Mouse (Mus musculus): ENCODE data around the gene Btbd8. TPM values are rescaled to one million over a fixed set of nuclear protein-coding genes. Genes with fewer than 3 reads are reported as not detected.
A peak's percentile ranks its signal among the peaks of the same experiment; 100 is the strongest.

Gene Btbd8
- polyA plus RNA-seq, 1 experiment from 2014 or later: 2.9 TPM

DNA sequence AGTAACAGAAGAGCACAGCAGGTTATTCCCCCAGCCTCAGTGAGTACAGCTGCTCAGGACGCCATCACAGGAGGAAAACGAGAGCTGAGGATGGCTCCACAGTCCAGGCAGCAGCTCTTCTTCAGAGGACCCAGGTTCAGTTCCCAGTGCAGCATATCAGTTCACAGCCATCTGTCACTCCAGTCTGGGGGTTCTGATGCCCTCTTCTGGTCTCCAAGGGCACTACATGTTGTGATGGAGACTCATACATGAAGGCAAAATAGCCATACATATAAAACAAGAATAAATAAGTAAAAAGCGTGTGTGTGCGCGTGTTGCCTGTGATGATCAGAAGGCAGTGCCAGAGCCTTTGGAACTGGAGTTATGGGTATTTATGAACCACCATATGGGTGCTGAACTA is 57.0 kb downstream of the Btbd8 start:
- no peak overlapping the region for H3K4me3 ChIP-seq (replicated peaks; ENCODE audit: low read depth, low read length)
- DNase-seq (ENCODE audit: low spot score) (no peak), ATAC-seq (replicated peaks; ENCODE audit: low FRiP score, low read depth) (no peak)
- H3K27me3 ChIP-seq (ENCODE audit: insufficient read depth, low read length): no peaks in the 10 kb centered on the region
- H3K27ac ChIP-seq: no peak overlapping the region
- WGBS: 95% methylated on average over 5 of the region's 5 CpGs
- peak; percentile 26; the same call in 1 of the 2 replicates for TF ChIP-seq CTCF (IDR thresholded peaks at IDR 0.05; ENCODE audit: low read depth)
- H3K9me3 ChIP-seq (replicated peaks; ENCODE audit: low read length): no peaks in the 10 kb centered on the region
- H3K4me1 ChIP-seq (replicated peaks; ENCODE audit: insufficient read depth, low read length): no peaks in the 10 kb centered on the region
- H3K4me2 ChIP-seq (ENCODE audit: low read length): no peak overlapping the region
- H3K9ac ChIP-seq (ENCODE audit: low read depth, low read length): no peak overlapping the region
- H3K36me3 ChIP-seq (ENCODE audit: insufficient read depth, low read length): no peaks in the 10 kb centered on the region; the same call in 1 of the 2 replicates

DNA sequence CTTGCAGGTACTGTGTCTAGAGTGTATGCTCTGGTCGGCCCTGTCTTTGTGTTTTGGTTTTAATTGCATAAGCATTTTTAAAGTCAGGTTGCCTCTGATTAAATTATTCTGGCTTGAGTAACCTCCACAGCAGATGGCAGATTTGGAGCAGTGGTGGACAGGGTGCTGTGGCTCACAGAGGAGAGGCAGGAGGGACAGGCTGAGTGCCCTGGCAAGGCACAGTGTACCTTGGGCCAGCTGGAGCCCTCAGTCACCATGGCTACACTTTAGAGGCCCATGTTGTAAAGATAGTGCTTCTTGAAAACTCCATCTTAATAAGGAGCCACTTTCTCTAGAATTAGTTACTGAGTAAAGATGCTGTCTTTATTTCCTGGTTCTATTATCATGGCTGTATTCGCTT is 58.2 kb downstream of the Btbd8 start:
- no peak for ATAC-seq (replicated peaks; ENCODE audit: low FRiP score, low read depth)

DNA sequence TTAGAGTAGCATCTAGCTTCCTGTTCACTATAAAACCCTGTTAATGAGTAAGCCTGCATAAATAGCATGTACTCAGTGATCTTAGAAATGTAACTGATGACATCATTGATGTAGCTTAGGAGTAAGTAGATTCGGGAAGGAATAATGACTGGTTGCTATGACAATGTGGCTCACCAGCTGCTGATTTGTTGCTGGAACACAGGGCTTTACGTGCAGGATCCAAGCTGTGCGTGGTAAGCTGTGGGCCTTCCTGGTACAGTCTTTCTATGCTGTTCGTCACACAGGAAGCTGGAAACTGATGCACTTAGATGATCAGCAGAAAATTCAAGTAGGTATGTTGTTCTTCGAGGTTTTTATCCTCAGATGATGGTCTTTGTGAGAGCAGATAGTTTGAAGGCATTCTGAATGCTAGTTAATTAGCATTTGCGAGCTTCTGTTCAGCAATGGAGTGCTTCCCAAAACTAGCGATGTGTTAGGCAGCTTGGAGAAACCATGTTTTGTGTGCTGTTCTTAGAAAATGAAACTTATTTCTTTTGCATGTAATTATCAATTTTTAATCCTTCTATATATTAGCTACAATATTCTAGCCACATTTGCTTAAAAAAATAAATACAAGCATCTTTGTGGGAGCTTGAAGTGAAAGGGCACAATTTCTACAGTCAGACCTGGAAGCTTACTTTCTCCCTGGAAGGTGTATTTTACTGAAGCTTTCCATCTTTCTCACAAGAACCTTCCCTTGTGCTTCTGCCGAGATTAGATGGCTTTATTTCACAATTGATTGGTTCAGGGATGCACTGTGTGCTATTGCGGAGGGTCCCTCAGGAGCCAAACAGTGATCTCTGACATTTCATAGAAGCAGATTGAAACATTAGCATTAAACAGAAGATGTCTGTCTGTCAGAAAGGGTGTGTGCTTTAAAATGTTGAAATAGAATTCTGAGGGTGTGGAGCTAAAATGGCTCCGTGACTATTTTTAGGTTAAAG is 60.0 kb downstream of the Btbd8 start:
- Histone ChIP-seq H3K9me3 (replicated peaks; ENCODE audit: low read length) (no peaks in the 10 kb centered on the region), H3K9ac (ENCODE audit: low read depth, low read length) (no peak overlapping the region), H3K27ac (no peak overlapping the region), H3K36me3 (ENCODE audit: insufficient read depth, low read length) (no peaks in the 10 kb centered on the region), H3K4me1 (replicated peaks; ENCODE audit: insufficient read depth, low read length) (no peaks in the 10 kb centered on the region), H3K4me3 (replicated peaks; ENCODE audit: low read depth, low read length) (no peak overlapping the region), H3K27me3 (ENCODE audit: insufficient read depth, low read length) (no peaks in the 10 kb centered on the region), H3K4me2 (ENCODE audit: low read length) (no peak overlapping the region)
- ATAC-seq (replicated peaks; ENCODE audit: low FRiP score, low read depth): no peak
- TF ChIP-seq CTCF (IDR thresholded peaks at IDR 0.05; ENCODE audit: low read depth): no peak
- WGBS: 70% methylated on average over 10 of the region's 10 CpGs
- peak; percentile 24 for DNase-seq (ENCODE audit: low spot score)

More for the DNA sequence above, 58.2 kb downstream of the Btbd8 start:
- H3K4me1 ChIP-seq (replicated peaks; ENCODE audit: insufficient read depth, low read length): no peaks in the 10 kb centered on the region
- 93% methylated on average over 2 of the region's 2 CpGs for WGBS
- H3K36me3 ChIP-seq (ENCODE audit: insufficient read depth, low read length): no peaks in the 10 kb centered on the region; the same call in 1 of the 2 replicates
- H3K4me3 ChIP-seq (replicated peaks; ENCODE audit: low read depth, low read length): no peak overlapping the region
- TF ChIP-seq CTCF (IDR thresholded peaks at IDR 0.05; ENCODE audit: low read depth): no peak
- H3K9ac ChIP-seq (ENCODE audit: low read depth, low read length): no peak overlapping the region
- no peak overlapping the region for H3K27ac ChIP-seq
- no peaks in the 10 kb centered on the region for H3K9me3 ChIP-seq (replicated peaks; ENCODE audit: low read length)
- H3K4me2 ChIP-seq (ENCODE audit: low read length): no peak overlapping the region
- H3K27me3 ChIP-seq (ENCODE audit: insufficient read depth, low read length): no peaks in the 10 kb centered on the region
- no peak for DNase-seq (ENCODE audit: low spot score)

DNA sequence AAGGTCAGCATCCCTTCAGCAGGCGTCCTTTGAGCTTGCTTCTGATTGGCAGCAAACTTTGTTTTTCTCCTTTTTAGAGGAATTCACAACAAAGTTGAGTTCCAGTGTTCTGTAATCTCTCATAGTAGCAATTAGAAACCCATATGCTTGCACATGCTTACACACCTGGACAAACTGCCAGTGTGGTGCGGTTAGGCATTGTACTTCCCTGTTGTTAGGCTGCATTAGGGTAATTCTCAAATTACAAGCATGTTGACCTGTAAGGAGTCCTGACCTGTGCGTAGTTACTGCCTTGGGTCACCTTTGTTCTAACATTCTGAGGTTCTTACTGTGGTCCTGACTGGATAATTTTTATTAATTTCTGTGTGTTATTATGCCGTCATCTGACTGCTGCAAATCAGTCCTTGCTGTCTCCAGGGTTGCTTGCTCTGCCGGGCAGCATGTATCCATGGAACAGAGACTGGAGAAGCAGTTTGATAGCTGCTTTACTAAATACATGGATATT is 61.1 kb downstream of the Btbd8 start:
- TF ChIP-seq CTCF (IDR thresholded peaks at IDR 0.05; ENCODE audit: low read depth): no peak
- H3K27ac ChIP-seq: no peak overlapping the region
- H3K4me1 ChIP-seq (replicated peaks; ENCODE audit: insufficient read depth, low read length): no peaks in the 10 kb centered on the region
- 68% methylated on average over 5 of the region's 5 CpGs for WGBS
- H3K9me3 ChIP-seq (replicated peaks; ENCODE audit: low read length): no peaks in the 10 kb centered on the region
- H3K27me3 ChIP-seq (ENCODE audit: insufficient read depth, low read length): no peaks in the 10 kb centered on the region
- ATAC-seq (replicated peaks; ENCODE audit: low FRiP score, low read depth): no peak
- H3K4me2 ChIP-seq (ENCODE audit: low read length): no peak overlapping the region
- no peak overlapping the region for H3K4me3 ChIP-seq (replicated peaks; ENCODE audit: low read depth, low read length)
- H3K36me3 ChIP-seq (ENCODE audit: insufficient read depth, low read length): no peaks in the 10 kb centered on the region
- H3K9ac ChIP-seq (ENCODE audit: low read depth, low read length): no peak overlapping the region
- DNase-seq (ENCODE audit: low spot score): no peak

DNA sequence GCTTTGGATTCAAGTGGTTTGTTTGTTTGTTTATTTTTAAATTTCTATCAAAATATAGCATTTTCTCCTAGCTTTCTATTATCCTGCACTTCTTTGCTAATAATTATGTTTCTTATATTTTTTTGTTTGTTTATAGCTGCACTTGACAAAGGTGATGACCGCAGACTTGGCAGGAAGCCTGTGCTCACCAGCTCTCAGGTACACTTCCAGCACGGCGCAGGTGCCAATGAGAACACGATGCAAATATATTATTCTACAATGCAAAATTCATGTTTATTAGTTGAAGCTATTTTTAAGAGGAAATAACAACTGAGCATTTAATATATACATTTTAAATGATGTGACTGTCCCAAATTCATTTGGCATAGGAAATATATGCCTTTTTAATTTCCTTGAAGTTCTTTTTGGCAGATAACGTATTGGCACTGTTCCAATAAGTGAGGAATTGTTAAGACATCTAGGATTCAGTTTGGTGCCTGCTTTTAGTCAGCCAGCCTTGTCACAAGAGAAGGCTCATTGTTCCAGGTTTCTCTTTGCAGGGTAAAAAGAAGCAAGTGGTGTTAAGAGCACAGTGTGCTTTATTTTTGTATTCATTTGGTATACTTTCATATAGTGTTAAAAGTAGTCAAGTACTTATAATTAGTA is 62.2 kb downstream of the Btbd8 start:
- no peaks in the 10 kb centered on the region for H3K4me1 ChIP-seq (replicated peaks; ENCODE audit: insufficient read depth, low read length)
- ATAC-seq (replicated peaks; ENCODE audit: low FRiP score, low read depth): no peak
- no peak overlapping the region for H3K4me3 ChIP-seq (replicated peaks; ENCODE audit: low read depth, low read length)
- no peak overlapping the region for H3K4me2 ChIP-seq (ENCODE audit: low read length)
- no peaks in the 10 kb centered on the region for H3K36me3 ChIP-seq (ENCODE audit: insufficient read depth, low read length)
- WGBS: 89% methylated on average over 5 of the region's 5 CpGs
- H3K27me3 ChIP-seq (ENCODE audit: insufficient read depth, low read length): no peaks in the 10 kb centered on the region
- no peak overlapping the region for H3K9ac ChIP-seq (ENCODE audit: low read depth, low read length)
- no peaks in the 10 kb centered on the region for H3K9me3 ChIP-seq (replicated peaks; ENCODE audit: low read length)
- TF ChIP-seq CTCF (IDR thresholded peaks at IDR 0.05; ENCODE audit: low read depth): no peak
- no peak for DNase-seq (ENCODE audit: low spot score)
- H3K27ac ChIP-seq: no peak overlapping the region

DNA sequence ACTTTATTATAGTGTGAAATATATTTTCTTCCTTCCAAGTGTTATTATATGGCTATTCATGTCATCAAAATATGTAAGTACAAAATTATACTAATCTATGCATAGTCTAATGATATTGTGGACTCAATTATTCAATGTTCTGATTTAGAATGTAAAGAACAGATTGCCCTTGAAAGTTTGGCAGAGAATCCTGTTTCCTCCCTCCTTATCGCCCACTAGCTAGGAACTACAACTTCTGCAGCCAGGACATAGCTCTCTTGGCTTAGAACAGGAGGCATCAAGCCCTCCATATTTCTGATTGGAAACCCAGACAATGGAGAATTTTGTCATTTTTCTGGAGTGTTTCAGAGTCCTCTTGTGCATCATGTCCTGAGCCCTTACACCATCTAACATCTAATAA is 62.9 kb downstream of the Btbd8 start:
- no peak overlapping the region for H3K4me3 ChIP-seq (replicated peaks; ENCODE audit: low read depth, low read length)
- no peak overlapping the region for H3K4me2 ChIP-seq (ENCODE audit: low read length)
- no peaks in the 10 kb centered on the region for H3K4me1 ChIP-seq (replicated peaks; ENCODE audit: insufficient read depth, low read length)
- DNase-seq (ENCODE audit: low spot score) (no peak), ATAC-seq (replicated peaks; ENCODE audit: low FRiP score, low read depth) (no peak)
- H3K27ac ChIP-seq: no peak overlapping the region
- no peak overlapping the region for H3K9ac ChIP-seq (ENCODE audit: low read depth, low read length)
- TF ChIP-seq CTCF (IDR thresholded peaks at IDR 0.05; ENCODE audit: low read depth): no peak
- no peaks in the 10 kb centered on the region for H3K36me3 ChIP-seq (ENCODE audit: insufficient read depth, low read length)
- 97% methylated on average over 1 of the region's 1 CpGs for WGBS
- no peaks in the 10 kb centered on the region for H3K27me3 ChIP-seq (ENCODE audit: insufficient read depth, low read length)
- H3K9me3 ChIP-seq (replicated peaks; ENCODE audit: low read length): no peaks in the 10 kb centered on the region
